Mouse (Mus musculus): ENCODE results near the gene Gm14180. TPM values are rescaled to one million over a fixed set of nuclear protein-coding genes. Genes with fewer than 3 reads are reported as not detected.
"Not testable (repeated sequence)": the region's sequence is repeated elsewhere in the genome, so short reads cannot be mapped to it uniquely, and the experiment has no call there.

The Gm14180 gene
- polyA plus RNA-seq, 1 experiment from 2014 or later: not detected

- Histone ChIP-seq H3K4me3 (ENCODE audit: low read depth, low read length) (no peak within 1 kb of the TSS), H3K4me2 (ENCODE audit: low read depth, low read length) (no peak within 1 kb of the TSS), H3K4me1 (ENCODE audit: control insufficient read depth, insufficient read depth, low read length) (no peaks in the 10 kb centered on the region), H3K27ac (replicated peaks; ENCODE audit: low read depth, low read length) (no peak within 1 kb of the TSS), H3K9me3 (ENCODE audit: control insufficient read depth, low read length) (no peaks in the 10 kb centered on the region), H3K36me3 (ENCODE audit: control insufficient read depth, insufficient read depth, low read length) (no peaks in the 10 kb centered on the region), H3K27me3 (replicated peaks; ENCODE audit: control insufficient read depth, insufficient read depth, low read length) (no peaks in the 10 kb centered on the region), H3K9ac (ENCODE audit: low read depth, low read length) (no peak within 1 kb of the TSS)
- ATAC-seq (ENCODE audit: low read depth) (no peak), DNase-seq (ENCODE audit: low spot score) (no peak)
- WGBS: 94% methylated on average over 1 of the region's 1 CpGs
These were observed 43.6 kb downstream of the Gm14180 start, which contains the start of gene Gm14190 for GRCm38 (mm10) chr11:99690463-99690862. TSS of gene Gm14190 (minus strand) at chr11:99690740.

GRCm38 (mm10) chr11:99685235-99685634 lies 48.9 kb downstream of the Gm14180 start:
- H3K36me3 ChIP-seq (ENCODE audit: control insufficient read depth, insufficient read depth, low read length); H3K9ac ChIP-seq (ENCODE audit: low read depth, low read length); H3K4me2 ChIP-seq (ENCODE audit: low read depth, low read length); H3K27ac ChIP-seq (replicated peaks; ENCODE audit: low read depth, low read length); ATAC-seq (ENCODE audit: low read depth); H3K27me3 ChIP-seq (replicated peaks; ENCODE audit: control insufficient read depth, insufficient read depth, low read length); H3K9me3 ChIP-seq (ENCODE audit: control insufficient read depth, low read length); H3K4me3 ChIP-seq (ENCODE audit: low read depth, low read length); H3K4me1 ChIP-seq (ENCODE audit: control insufficient read depth, insufficient read depth, low read length); DNase-seq (ENCODE audit: low spot score): not testable (repeated sequence)
- 82% methylated on average over 1 of the region's 1 CpGs for WGBS

Other genes starting within 250 kb of the Gm14180 start
- gene Krt23, start 241.2 kb downstream of the Gm14180 start, polyA plus RNA-seq (2014; fragmentation: Nextera tagmentation; extraction: Ambion mirVana): 8.7 and 11.9 TPM in 2 replicates
- gene Krt39, start 213.0 kb downstream of the Gm14180 start, polyA plus RNA-seq (2014; fragmentation: Nextera tagmentation; extraction: Ambion mirVana): not detected in 2 replicates
- gene Krt40, start 191.1 kb downstream of the Gm14180 start, polyA plus RNA-seq (2014; fragmentation: Nextera tagmentation; extraction: Ambion mirVana): not detected in 2 replicates
- 1.0 TPM in 1 of 2 replicates, not detected in the other for gene Krtap3-3, start 183.4 kb downstream of the Gm14180 start, polyA plus RNA-seq (2014; fragmentation: Nextera tagmentation; extraction: Ambion mirVana)
- gene Krtap3-2, start 177.4 kb downstream of the Gm14180 start, polyA plus RNA-seq (2014; fragmentation: Nextera tagmentation; extraction: Ambion mirVana): not detected in 2 replicates
- gene Gm11939, start 174.8 kb downstream of the Gm14180 start, polyA plus RNA-seq (2014; fragmentation: Nextera tagmentation; extraction: Ambion mirVana): not detected in 2 replicates
- 0.51 TPM in 1 of 2 replicates, not detected in the other for gene Krtap3-1, start 167.7 kb downstream of the Gm14180 start, polyA plus RNA-seq (2014; fragmentation: Nextera tagmentation; extraction: Ambion mirVana)
- not detected in 2 replicates for gene Krtap1-5, start 153.3 kb downstream of the Gm14180 start, polyA plus RNA-seq (2014; fragmentation: Nextera tagmentation; extraction: Ambion mirVana)
- gene Krtap1-4, start 150.6 kb downstream of the Gm14180 start, polyA plus RNA-seq (2014; fragmentation: Nextera tagmentation; extraction: Ambion mirVana): not detected in 2 replicates
- 0.26 TPM in 1 of 2 replicates, not detected in the other for gene Krtap1-3, start 143.0 kb downstream of the Gm14180 start, polyA plus RNA-seq (2014; fragmentation: Nextera tagmentation; extraction: Ambion mirVana)
- not detected in 2 replicates for gene Krtap9-3, start 136.2 kb downstream of the Gm14180 start, polyA plus RNA-seq (2014; fragmentation: Nextera tagmentation; extraction: Ambion mirVana)
- gene Gm11938, start 131.0 kb downstream of the Gm14180 start, polyA plus RNA-seq (2014; fragmentation: Nextera tagmentation; extraction: Ambion mirVana): not detected in 2 replicates
- gene Gm11937, start 124.1 kb downstream of the Gm14180 start, polyA plus RNA-seq (2014; fragmentation: Nextera tagmentation; extraction: Ambion mirVana): not detected in 2 replicates
- 0.54 TPM in 1 of 2 replicates, not detected in the other for gene Krtap2-4, start 119.4 kb downstream of the Gm14180 start, polyA plus RNA-seq (2014; fragmentation: Nextera tagmentation; extraction: Ambion mirVana)
- gene Gm11562, start 113.9 kb downstream of the Gm14180 start, polyA plus RNA-seq (2014; fragmentation: Nextera tagmentation; extraction: Ambion mirVana): not detected in 2 replicates
- gene Krtap4-1, start 106.1 kb downstream of the Gm14180 start, polyA plus RNA-seq (2014; fragmentation: Nextera tagmentation; extraction: Ambion mirVana): not detected in 2 replicates
- not detected in 2 replicates for gene Krtap4-2, start 99.2 kb downstream of the Gm14180 start, polyA plus RNA-seq (2014; fragmentation: Nextera tagmentation; extraction: Ambion mirVana)
- 0.29 TPM in 1 of 2 replicates, not detected in the other for gene Krtap4-7, start 90.2 kb downstream of the Gm14180 start, polyA plus RNA-seq (2014; fragmentation: Nextera tagmentation; extraction: Ambion mirVana)
- gene Gm11555, start 84.1 kb downstream of the Gm14180 start, polyA plus RNA-seq (2014; fragmentation: Nextera tagmentation; extraction: Ambion mirVana): not detected in 2 replicates
- gene Gm11563, start 75.3 kb downstream of the Gm14180 start, polyA plus RNA-seq (2014; fragmentation: Nextera tagmentation; extraction: Ambion mirVana): 0.17 TPM in 1 of 2 replicates, not detected in the other
- not detected in 2 replicates for gene Krtap4-6, start 68.3 kb downstream of the Gm14180 start, polyA plus RNA-seq (2014; fragmentation: Nextera tagmentation; extraction: Ambion mirVana)
- not detected in 2 replicates for gene Gm14190, start 43.5 kb downstream of the Gm14180 start, polyA plus RNA-seq (2014; fragmentation: Nextera tagmentation; extraction: Ambion mirVana)
- not detected in 2 replicates for gene Gm11595, start 38.6 kb upstream of the Gm14180 start, polyA plus RNA-seq (2014; fragmentation: Nextera tagmentation; extraction: Ambion mirVana)
- not detected in 2 replicates for gene Krtap4-8, start 46.4 kb upstream of the Gm14180 start, polyA plus RNA-seq (2014; fragmentation: Nextera tagmentation; extraction: Ambion mirVana)
- not detected in 2 replicates for gene Krtap4-9, start 50.9 kb upstream of the Gm14180 start, polyA plus RNA-seq (2014; fragmentation: Nextera tagmentation; extraction: Ambion mirVana)
- gene Gm11596, start 59.2 kb upstream of the Gm14180 start, polyA plus RNA-seq (2014; fragmentation: Nextera tagmentation; extraction: Ambion mirVana): not detected in 2 replicates
- not detected in 2 replicates for gene Gm11569, start 64.6 kb upstream of the Gm14180 start, polyA plus RNA-seq (2014; fragmentation: Nextera tagmentation; extraction: Ambion mirVana)
- gene Gm11554, start 70.2 kb upstream of the Gm14180 start, polyA plus RNA-seq (2014; fragmentation: Nextera tagmentation; extraction: Ambion mirVana): not detected in 2 replicates
- gene Krtap4-13, start 75.6 kb upstream of the Gm14180 start, polyA plus RNA-seq (2014; fragmentation: Nextera tagmentation; extraction: Ambion mirVana): not detected in 2 replicates
- not detected in 2 replicates for gene Gm11564, start 81.4 kb upstream of the Gm14180 start, polyA plus RNA-seq (2014; fragmentation: Nextera tagmentation; extraction: Ambion mirVana)
- gene 2300003K06Rik, start 103.8 kb upstream of the Gm14180 start, polyA plus RNA-seq (2014; fragmentation: Nextera tagmentation; extraction: Ambion mirVana): not detected in 2 replicates
- gene Krtap4-16, start 117.3 kb upstream of the Gm14180 start, polyA plus RNA-seq (2014; fragmentation: Nextera tagmentation; extraction: Ambion mirVana): not detected in 2 replicates
- gene Gm11568, start 123.6 kb upstream of the Gm14180 start, polyA plus RNA-seq (2014; fragmentation: Nextera tagmentation; extraction: Ambion mirVana): not detected in 2 replicates
- gene Gm11559, start 130.2 kb upstream of the Gm14180 start, polyA plus RNA-seq (2014; fragmentation: Nextera tagmentation; extraction: Ambion mirVana): not detected in 2 replicates
- gene Krtap9-1, start 139.1 kb upstream of the Gm14180 start, polyA plus RNA-seq (2014; fragmentation: Nextera tagmentation; extraction: Ambion mirVana): not detected in 2 replicates
- gene Gm11567, start 144.9 kb upstream of the Gm14180 start, polyA plus RNA-seq (2014; fragmentation: Nextera tagmentation; extraction: Ambion mirVana): not detected in 2 replicates
- gene Krtap31-1, start 173.6 kb upstream of the Gm14180 start, polyA plus RNA-seq (2014; fragmentation: Nextera tagmentation; extraction: Ambion mirVana): not detected in 2 replicates
- not detected in 2 replicates for gene Gm11565, start 180.5 kb upstream of the Gm14180 start, polyA plus RNA-seq (2014; fragmentation: Nextera tagmentation; extraction: Ambion mirVana)
- not detected in 2 replicates for gene Krtap31-2, start 202.0 kb upstream of the Gm14180 start, polyA plus RNA-seq (2014; fragmentation: Nextera tagmentation; extraction: Ambion mirVana)
- not detected in 2 replicates for gene Krtap9-5, start 214.2 kb upstream of the Gm14180 start, polyA plus RNA-seq (2014; fragmentation: Nextera tagmentation; extraction: Ambion mirVana)
- gene Krtap29-1, start 244.8 kb upstream of the Gm14180 start, polyA plus RNA-seq (2014; fragmentation: Nextera tagmentation; extraction: Ambion mirVana): not detected in 2 replicates